Mouse (Mus musculus) stomach, postnatal 0 days (tissue): ENCODE data around the gene Ndn.

ENCODE experiments used
- CTCF ChIP-seq: IDR thresholded peaks from 2 replicates; pipeline ENCODE4 v1.5.1; 2016; ENCODE audit warnings: antibody characterized with exemption, low read depth, mild to moderate bottlenecking, moderate library complexity
- EP300 ChIP-seq: optimal IDR thresholded peaks from 2 replicates; pipeline ENCODE3; 2016; ENCODE audit warnings: antibody characterized with exemption

DNA sequence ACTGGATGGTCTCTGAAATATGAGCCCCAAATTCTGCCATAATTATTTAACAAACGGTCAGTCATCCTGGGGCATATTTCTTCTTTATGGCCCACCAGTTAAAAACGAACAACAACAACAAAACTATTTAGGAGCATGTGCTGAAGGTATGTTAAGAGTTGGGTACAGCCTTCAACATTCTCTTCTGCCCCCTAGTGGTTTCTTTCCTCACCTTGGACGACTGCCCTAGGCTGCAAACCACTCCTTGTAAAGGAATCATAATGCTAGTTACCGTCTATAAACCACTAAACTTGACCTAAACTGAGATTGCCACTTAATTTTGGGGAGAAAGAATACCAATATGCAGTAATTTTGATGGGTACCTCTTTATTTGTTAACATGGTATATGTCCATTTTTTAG is 29.3 kb downstream of the Ndn start:
- TF ChIP-seq EP300 (no peak), CTCF (peak; percentile 70)
